Mouse (Mus musculus) CD4-positive, CD25-positive, alpha-beta regulatory T cell, adult 4 months (primary cell): ENCODE results near the gene Vamp8. TPM values are rescaled to one million over a fixed set of nuclear protein-coding genes. Genes with fewer than 3 reads are reported as not detected.
A peak's percentile ranks its signal among the peaks of the same experiment; 100 is the strongest.

Experiments used
- ATAC-seq: one replicate; pipeline ENCODE4 v1.8.0; 2017
- polyA plus RNA-seq, 2 experiments: library from polyadenylated mRNA; unstranded; fragments of 100-300 nt; shearing (Covaris generic); gene quantifications; one replicate each; pipeline ENCODE4 v1.2.1; 2017

Gene Vamp8
- polyA plus RNA-seq, 2 experiments from 2014 or later = 326 to 346 TPM

DNA sequence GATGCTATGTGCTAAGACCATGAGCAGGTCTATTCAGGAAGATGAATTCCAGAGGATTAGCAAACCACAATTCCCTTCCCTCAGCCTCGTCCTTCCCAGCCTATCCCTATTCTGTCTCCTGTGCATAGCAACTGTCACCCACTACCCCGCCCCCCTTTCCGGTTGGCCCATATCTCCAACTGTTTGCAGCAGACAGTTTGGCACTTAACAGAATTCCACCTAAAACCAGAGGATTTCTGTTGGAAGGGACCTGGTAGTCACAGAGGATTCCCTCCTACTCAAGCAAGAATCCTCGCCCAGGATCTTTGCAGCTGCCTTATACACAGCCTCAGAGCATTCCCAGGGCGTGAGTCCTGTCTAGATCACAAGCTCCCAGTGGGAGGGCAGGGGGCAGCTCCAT, 19.4 kb downstream of the Vamp8 start:
- no peak for ATAC-seq

DNA sequence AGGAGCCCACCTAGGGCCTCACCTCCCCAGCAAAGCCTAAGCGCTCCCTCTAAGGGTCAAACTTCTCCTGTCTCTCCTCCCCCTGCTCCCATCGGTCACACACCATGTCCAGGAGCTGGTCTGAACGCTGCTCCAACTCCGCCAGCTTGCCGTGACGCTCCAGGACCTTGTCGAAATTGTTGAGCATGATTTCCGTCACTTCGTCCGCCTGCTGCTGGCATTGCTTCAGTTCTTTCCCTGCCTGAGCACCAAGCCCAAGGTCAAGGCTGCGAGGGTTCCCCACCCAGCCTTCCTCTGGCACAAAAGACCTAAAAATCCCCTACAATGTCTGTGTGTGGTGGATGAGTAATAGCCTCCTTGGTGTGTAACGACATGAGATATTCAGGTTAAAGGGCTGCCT, 20.4 kb downstream of the Vamp8 start:
- ATAC-seq = no peak

DNA sequence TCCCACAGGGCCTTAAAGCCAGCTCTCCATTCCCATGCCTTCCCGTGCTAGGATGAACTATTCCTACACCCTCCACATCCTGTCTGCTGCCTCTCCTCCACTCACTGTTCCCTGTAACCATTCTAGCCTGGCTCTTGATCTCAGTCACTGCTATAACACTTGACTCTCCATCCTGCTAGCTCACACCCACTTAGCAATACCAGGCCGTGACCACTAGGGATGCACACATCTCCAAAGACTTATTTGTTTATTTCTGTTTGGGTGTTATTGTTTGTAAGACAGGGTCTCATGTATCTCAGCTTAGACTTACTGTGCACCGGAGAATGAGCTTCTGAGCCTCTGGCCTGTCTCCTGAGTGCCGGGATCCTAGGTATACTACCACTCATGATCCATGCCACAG, 20.9 kb downstream of the Vamp8 start:
- ATAC-seq = peak; percentile 62

DNA sequence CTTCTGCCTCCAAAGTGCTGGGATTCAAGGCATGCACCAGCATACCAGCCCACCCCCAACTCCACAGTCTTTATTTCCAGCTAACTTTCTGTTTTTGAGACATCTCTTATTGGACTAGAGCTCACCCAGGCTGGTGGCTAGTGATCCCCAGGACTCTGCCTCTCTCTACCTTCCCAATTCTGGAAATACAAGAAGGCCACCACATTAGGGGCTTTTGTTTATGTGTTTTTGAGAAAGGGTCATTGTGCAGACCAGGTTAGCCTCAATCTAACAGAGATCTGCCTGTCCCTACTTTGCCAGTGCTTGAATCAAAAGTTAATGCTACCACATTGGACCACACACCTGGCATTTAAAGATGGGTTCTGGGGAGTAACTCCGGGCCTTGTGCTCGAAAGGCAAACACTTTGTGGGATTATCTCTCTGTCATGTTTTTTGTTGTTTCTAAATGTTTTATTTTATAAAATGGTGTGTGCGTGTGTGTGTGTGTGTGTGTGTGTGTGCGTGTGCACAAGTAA, 23.0 kb downstream of the Vamp8 start:
- ATAC-seq = no peak

DNA sequence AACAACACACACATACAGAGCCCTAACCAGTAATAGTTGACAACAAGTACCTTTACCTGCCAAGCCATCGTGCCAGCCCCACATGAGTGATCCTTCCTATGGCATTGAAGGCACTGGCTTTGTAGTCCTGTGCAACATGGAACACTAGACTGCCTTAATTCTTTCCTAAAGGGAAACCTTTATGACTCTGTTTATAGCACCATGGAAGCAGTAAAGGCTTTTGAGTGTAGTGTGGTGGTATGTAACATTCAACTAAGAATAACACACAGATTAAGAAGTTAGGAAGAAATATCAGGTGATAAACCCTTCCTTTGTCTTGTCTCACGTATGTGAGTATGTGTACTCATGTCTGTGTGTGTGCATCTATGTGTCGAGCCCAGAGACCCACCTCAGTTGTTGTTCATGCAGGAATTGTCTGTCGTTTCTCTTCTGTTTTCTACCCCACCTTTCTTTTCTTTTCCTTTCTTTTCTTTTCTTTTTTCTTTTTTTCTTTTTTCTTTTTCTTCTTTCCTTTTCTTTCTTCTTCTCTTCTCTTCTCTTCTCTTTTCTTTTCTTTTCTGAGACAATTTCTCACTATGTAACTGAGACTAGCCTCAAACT, 23.6 kb downstream of the Vamp8 start, which contains the start of gene Rnf181:
TSS of gene Rnf181 (minus strand) at position 113 of the 600 bp plus-strand sequence.
- ATAC-seq = no peak

DNA sequence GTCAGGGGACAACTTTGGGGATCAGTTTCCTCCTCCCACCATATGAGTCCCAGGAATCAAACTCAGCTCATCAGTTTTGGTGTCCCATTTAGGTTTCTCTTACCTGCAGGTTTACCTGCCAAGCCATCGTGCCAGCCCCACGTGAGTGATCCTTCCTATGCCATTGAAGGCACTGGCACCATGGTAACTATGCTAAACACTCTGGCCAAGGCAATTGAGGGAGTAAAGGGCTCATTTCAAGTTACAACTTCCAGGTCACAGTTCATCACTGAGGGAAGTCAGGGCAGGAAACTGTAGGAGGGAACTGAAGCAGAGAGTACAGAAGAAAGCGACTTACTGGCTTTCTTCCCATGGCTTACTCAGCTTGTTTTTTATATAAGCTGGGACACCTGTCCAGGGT, 24.2 kb downstream of the Vamp8 start:
- no peak for ATAC-seq

DNA sequence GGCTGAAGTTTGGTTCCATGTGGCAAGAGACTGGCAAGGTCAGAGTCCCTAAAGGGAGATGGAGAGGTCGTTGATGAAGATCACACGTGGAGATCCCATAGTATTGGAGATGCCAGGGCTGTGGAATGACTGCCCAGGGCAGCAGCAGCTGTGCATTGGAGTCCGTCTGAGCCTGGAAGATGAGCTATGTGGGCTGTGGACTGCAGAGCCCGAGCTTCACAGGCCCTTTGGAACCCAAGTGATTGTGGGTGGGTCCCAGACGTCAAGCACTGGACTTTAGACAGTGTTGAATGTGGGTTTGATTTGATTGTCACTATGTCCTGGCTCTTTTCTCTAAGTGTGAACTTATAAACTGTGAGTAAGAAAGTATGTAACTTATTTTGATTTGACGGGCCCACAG, 25.5 kb downstream of the Vamp8 start:
- ATAC-seq = no peak

DNA sequence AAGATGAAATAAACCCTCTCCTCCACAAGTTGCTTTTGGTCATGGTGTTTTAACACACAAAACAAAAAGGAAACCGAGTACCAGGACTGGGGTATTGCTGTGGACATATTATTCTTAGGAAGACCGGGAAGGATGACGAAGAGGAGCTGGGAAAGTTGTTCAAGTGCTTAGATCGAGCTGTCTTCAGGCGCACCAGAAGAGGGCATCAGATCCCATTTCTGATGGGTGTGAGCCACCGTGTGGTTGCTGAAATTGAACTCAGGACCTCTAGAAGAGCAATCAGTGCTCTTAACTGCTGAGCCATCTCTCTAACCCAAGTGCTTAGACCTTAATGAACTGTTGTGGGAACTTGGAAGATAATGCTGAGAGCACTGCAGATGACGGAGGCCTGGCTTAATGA, 26.5 kb downstream of the Vamp8 start:
- ATAC-seq = no peak

DNA sequence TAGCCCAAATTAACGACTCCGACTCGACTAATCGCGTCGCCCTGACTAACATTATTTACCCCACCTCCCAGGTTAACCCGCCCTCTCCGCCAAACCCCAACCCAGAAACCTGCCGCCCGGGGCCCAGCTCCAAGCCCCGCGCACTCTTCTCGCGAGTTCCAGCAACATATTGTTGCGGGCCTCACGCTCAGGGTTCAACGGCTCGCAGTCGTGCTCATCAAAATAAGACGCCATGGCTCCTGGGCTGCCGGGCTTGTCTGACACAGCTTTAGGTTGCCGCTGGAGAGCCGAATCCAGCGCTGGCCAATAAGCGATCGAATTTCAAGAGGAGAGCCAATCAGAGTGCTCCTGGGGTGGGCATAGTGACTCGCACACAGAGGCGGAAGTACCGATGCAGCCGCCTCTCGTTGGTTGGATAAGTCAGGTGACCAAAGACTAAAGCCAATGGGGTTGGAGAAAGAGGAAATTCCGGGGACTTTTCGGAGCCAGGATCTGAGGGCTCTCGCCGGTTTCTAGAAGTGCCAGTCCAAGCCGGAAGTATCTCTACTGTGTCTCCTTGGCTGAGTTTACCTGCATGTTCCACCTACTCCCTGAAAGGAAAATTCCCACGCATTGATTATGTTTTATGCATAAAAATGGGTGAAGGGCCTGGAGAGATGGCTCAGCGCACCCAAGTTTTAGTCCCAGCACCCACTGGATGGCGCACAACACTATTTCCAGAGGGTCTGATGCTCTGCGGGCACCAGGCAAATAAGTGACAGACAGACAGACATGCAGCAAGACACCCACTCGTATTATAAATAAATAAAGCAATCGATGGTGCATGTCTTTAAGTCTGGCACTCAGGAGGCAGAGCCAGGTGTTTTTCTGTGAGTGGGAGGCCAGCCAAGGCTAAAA, 28.1 kb downstream of the Vamp8 start:
- ATAC-seq = peak; percentile 98

DNA sequence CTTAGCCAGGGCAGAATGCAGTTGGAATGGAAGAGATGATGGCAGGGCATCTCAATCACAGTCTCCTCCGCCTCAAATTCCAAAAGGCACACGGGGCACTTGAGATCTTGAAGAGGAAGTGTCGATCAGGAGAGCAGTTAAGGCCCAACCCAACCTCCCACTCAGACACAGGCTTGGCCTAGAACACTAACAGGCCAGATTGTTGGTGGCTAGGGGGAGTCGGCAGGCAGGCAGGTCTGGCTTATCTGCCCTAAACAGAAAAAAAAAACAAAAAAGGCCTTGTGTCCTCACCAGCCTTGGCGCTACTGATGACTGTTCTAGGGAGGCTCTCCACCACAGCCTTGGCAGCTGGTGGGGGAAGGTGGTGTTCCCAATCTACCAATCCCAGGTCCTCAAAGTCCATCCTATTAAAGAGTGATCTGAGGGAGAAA, 29.4 kb downstream of the Vamp8 start:
- ATAC-seq = no peak

DNA sequence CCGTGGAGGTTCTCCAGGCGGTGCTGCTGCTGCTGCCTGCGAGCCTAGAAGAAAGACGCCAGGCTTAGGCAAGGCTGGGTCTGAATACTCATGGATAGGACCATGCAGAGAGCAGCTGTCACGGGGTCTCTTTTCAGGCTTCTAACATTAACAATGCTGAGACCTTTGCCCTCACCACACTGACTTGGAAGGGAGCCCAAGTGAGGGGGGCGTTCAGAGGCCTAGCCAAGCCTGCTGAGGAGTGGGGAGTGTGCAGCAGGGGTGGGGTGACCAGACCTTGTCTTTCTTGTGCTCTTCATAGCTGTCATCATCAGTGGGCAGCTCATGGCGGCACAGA, 29.9 kb downstream of the Vamp8 start:
- ATAC-seq = no peak

DNA sequence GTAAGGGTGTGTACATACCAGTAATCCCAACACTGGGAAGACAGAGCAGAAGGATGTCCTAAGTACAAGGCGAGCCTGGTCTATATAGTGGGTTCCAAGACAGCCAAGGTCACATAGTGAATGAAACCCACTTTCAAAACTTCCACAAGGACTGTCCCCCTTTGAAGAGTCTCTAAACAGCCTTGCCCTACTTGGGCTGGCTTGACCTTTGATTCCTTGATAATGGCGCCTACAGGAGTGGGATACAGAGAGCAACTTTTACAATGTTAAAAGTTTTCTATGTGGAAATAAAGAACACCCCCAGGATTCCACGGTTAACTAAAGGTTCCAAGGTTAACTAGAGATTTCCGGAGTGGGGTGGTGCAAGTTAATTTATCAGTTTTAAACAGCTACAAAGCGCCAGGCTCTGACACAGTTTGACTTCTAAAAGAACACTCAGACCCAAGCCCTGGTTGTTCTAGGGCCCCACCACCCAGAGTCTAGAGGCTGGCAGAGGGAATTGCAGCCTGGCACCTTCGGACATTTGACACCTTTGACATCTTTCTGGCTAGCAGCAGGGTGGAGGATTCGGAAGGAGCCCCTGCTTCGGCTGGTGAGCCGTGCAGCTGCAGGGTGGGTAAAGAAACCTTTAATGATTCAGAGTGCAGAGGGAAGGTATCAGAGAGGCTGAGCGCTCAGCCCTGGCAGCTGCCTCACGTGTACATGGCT, 30.5 kb downstream of the Vamp8 start:
- no peak for ATAC-seq

DNA sequence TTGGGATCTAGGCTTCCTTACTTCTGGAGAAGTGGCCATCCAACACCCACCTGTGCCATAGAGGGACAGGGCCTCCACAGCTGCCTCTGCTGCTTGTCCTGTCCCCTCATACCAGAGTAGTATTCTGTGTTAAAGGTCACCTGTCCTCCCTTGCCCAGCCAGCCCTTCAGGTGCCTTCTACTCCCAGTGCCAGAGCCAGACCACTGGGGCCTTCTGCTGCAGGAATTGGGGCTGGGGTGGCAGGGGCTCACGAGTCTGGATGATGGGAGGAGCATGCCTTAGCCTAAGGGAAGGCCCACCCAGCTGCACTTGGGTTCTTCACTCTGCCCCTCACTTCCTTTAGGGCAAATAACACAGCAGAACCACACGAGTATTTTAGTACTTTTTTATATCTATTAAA, 31.2 kb downstream of the Vamp8 start:
- no peak for ATAC-seq

DNA sequence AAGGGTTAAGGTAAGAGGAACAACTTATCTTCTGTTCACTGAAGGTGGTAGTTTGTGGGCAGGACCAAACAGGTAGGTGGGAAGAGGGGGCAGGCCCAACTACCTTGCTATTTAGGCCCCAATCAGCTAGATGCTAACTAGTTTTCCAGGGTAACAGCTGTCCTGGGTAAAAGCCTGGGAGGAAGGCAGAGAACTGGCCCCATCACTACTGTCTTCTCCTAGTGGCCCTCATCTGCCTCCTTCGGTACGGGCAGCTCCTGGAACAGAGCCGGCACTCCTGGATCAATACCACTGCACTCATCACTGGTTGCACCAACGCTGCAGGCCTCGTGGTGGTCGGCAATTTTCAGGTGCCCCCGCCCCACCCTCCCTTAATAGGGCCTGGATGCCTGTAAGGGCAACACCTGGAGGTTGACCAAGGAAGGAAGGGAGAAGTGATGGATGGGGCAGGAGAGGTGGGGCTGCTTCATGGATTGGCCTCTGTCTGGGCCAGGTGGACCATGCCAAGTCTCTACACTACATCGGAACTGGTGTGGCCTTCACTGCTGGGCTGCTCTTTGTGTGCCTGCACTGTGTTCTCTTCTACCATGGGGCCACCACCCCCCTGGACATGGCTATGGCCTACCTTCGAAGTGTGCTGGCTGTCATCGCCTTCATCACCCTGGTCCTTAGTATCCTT, 32.3 kb downstream of the Vamp8 start:
- ATAC-seq = no peak

DNA sequence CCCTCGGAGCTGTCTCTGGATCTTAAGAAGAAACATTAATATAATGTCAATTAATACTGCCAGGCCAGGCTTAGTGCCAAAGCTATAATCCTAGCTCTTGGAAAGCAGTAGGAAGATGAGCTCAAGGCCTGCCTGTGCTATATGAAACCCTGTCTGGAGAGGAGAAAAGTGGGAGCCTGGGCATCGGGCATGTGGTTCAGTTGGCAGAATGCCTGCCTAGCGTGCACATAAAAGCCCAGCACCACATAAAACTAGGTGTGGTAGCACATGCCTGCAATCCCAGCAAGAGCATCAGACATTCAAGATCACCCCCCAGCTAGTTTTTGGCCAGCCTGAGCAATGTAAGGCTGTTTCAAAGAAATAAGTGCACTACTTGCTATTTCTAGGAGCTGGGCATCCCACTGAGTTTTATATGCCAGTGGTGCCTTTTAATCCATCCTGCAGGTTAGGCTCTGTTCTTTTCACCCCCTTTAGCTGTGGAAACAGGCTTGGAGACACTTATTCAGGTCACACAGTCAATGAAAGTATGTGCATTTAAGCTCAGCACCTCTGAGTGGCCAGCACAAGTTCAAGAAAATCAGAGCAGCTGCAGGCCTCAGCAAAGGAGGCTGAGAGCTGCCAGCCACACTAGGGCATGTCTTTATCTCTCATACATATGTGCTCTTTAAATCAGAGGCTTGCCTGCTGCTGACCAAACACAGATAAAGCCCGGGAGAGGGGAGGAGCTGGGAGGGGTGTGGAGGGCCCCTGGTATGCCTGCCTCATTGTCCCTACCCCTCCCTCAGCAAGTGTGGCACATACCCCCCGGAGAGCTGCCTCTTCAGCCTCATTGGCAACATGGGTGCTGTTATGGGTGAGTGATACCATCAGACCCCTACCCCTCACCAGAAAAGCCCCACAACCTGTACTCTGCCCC, 33.1 kb downstream of the Vamp8 start:
- no peak for ATAC-seq

DNA sequence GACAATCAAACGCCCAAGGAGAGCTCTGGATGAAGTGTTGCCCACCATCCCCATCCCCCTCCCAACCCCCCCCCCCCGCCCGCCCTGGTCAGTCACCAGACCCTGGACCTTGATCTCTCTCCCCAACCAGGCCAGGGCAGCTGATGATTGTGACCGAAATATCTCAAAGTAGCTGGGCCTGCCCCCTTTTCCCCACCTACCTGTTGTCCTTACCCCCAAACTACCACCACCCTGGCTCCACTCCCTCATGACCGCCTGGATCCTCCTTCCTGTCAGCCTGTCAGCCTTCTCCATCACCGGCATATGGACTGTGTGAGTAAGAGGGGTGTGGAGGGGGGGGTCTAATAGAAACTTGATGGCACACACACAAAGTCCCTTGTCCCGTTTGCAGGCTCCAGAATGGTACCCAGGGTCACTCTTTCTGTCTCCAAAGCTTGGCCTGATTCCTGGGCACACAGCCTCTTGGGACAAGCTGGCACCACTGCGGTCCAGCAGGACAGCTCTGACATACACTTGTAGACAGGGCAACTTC, 34.4 kb downstream of the Vamp8 start:
- no peak for ATAC-seq

DNA sequence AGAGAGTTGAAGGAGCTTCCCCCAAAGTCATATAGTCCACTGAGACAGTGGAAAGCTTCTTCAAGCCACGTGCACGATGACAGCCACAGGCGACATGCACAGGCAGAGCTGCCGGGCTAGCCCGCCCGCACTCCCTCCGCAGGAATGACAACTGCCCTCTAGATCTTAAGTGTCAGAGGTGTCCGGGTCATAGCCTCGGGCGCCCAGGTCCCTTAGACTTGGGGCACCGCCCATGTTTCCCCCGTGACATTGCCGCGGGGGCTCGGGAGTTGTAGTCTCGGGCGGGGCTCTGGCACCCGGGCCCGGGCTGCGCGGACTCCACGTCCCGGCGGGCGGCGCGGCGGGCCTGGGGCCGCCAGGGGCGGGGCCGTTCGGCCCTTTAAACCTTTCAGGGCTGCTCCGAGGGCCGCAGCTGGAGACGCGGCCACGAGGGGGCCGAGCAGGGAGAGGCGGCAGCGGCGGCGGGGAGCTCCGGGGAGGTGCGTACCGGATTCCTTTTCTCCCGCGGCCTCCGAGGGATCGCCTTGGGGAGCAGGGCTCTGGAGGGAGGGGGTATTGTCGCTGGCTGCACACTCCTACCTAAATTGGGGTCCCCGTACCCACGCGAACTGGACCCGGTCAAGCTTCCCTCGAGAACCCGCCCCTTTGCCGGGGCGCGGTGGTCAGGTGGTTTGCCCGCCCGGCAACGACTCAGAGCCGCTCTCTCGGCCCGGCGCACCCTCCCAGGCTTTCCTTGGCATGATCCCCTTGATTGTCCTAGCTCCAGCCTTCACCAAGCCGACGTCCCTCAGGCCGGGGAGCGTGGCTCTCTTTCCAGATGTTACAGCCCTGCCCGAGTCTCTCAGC, 35.2 kb downstream of the Vamp8 start, which contains the start of gene Tmem150a:
TSS of gene Tmem150a (plus strand) at position 382 of the 846 bp plus-strand sequence.
- peak; percentile 53 for ATAC-seq

DNA sequence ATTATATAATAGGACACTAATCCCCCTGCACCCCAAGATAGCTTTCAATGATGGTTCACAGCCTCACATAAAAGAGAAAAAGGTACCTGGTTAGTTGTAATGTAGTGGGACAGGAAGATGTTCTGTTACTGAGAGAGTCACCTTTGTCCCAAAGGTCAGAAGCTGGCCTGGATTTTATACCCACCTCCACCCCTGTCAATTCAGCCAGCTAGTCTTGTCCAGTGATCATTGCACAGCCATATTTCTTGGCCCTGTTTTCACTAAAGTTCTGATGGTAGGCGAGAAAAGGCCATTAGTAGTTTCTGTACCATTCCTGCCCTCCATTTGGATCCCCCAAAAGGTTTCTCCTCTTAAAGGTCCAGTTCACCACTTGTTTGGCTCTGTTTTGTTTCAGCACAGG, 36.5 kb downstream of the Vamp8 start:
- ATAC-seq = no peak

DNA sequence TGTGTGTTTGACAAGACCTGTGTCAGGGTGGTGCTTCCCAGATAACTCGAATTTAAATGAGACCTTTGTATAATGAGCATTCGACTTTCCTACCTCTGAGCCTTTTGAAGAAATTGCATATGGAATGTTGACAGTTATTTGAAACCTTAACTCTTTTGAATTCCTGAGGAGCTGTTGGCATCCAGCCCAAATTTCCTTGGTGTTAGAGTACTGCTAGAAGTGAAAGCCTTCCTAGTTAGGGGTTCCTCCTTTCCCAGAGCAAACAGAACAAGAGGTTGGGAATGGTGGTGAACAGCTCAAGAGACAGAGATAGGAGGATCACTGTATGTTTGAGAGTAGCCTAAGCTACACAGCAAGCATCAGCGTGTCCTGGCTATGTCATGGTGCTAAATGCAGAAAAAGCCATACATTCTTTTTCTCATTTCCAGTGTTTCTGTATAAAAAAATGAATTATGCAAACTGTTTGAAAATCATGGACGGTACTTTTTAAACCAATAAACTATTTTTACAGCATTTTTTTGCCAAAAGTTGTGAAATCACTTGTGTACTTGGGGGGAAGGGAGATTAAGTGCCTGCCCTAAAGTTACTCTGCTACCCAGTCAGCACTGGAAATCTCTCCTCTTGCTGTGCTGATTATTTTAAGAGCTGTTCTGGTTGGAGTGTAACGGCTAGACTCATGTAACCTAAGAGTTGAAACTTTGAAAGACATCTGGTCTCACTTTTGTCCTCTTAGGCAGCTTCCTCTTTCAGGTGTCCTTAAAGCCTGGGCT, 37.7 kb downstream of the Vamp8 start:
- ATAC-seq = no peak

DNA sequence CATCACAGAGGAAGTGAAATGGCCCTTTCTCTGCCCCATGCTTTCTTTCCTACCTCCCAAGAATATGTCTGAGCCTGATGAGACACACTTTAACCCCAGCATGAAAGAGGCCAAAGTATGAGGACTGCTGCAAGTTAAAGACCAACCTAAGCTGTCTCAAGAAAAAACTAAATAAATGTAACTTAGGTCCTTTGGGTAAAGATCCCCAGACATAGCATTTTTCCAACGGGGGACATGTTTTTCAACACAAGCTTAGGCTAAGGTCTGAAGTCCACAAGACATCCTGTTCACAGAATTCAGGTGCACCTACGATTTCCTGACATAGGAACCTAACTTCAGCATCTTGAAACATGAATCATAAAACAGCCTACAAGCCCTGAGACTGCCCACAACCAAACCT, 40.3 kb downstream of the Vamp8 start:
- ATAC-seq = no peak
